Mouse (Mus musculus) G1E (cell line): ENCODE data around the gene Tnik. TPM values are rescaled to one million over a fixed set of nuclear protein-coding genes. Genes with fewer than 3 reads are reported as not detected.

Experiments used
- ATAC-seq: 2 replicates; pipeline ENCODE4 v1.8.0; 2016; ENCODE audit warnings: mild to moderate bottlenecking; ENCODE audit not compliant: insufficient number of reproducible peaks, poor library complexity, low FRiP score, severe bottlenecking; ENCODE audit errors: extremely low read depth
- DNase-seq: peaks from one replicate; pipeline ENCODE4 v3.0.0; 2012; ENCODE audit warnings: low spot score
- H3K27me3 ChIP-seq: 2 replicates; pipeline ENCODE4 v1.6.1; 2012; ENCODE audit warnings: mild to moderate bottlenecking, low read length, inconsistent platforms; ENCODE audit not compliant: insufficient read depth
- H3K36me3 ChIP-seq: replicated peaks from 2 replicates; pipeline ENCODE3; 2012; ENCODE audit warnings: mild to moderate bottlenecking, inconsistent platforms
- H3K4me1 ChIP-seq: 2 replicates; pipeline ENCODE4 v1.6.1; 2012; ENCODE audit warnings: low read depth, low read length, inconsistent platforms, mixed read lengths; ENCODE audit not compliant: insufficient read depth
- H3K4me3 ChIP-seq: 2 replicates; pipeline ENCODE4 v1.5.1; 2012; ENCODE audit warnings: low read depth, mild to moderate bottlenecking, inconsistent platforms, low read length, moderate library complexity, mixed read lengths
- H3K9me3 ChIP-seq: replicated peaks from 2 replicates; pipeline ENCODE4 v1.6.1; 2012; ENCODE audit warnings: inconsistent platforms
- CTCF ChIP-seq: IDR thresholded peaks from 2 replicates; pipeline ENCODE4 v1.5.1; 2012; ENCODE audit warnings: low read depth, low read length, inconsistent platforms, mixed read lengths
- GATA1 ChIP-seq: IDR thresholded peaks from 2 replicates; pipeline ENCODE4 v1.6.1; 2012; ENCODE audit warnings: borderline replicate concordance, low read length, inconsistent platforms, mixed read lengths
- GATA2 ChIP-seq: IDR thresholded peaks from 2 replicates; pipeline ENCODE4 v1.6.1; 2012; ENCODE audit warnings: low read depth, low read length, inconsistent platforms, borderline replicate concordance
- POLR2AphosphoS5 ChIP-seq: IDR thresholded peaks from 2 replicates; pipeline ENCODE4 v1.6.1; 2012; ENCODE audit warnings: low read depth, low read length, inconsistent platforms; ENCODE audit not compliant: insufficient replicate concordance
- TAL1 ChIP-seq: conservative IDR thresholded peaks from 2 replicates; pipeline ENCODE4 v1.6.1; 2012; ENCODE audit warnings: low read depth, low read length, inconsistent platforms, mixed read lengths
- polyA plus RNA-seq: library from polyadenylated mRNA; stranded (reverse); fragments of >175 nt; gene quantifications from 2 replicates; pipeline ENCODE4 v1.2.3, GENCODE M21; 2012
- total RNA-seq, 2 experiments: library from RNA; stranded (forward) in 1 of 2; stranded (reverse) in 1 of 2; fragments of 200-1000 nt in 1 of 2; fragments of >200 nt in 1 of 2; fragmentation: Nextera tagmentation in 1 of 2; gene quantifications; 2 replicates each; pipeline ENCODE4 v1.2.3; 2014 to 2017

Gene Tnik
- total and polyA plus RNA-seq, 3 experiments = 0.69 to 4.6 (median 1.1) TPM

GRCm38 (mm10) chr3:28317339-28317738 is 54.3 kb downstream of the Tnik start:
- Histone ChIP-seq H3K9me3 (no peaks in the 10 kb centered on the region), H3K27me3 (no peaks in the 10 kb centered on the region), H3K4me3 (no peak overlapping the region), H3K36me3 (no peaks in the 10 kb centered on the region), H3K4me1 (no peaks in the 10 kb centered on the region)
- DNase-seq = no peak
- ATAC-seq = no peak
- TF ChIP-seq TAL1 (no peak), GATA1 (no peak), CTCF (no peak), POLR2AphosphoS5 (no peak), GATA2 (no peak)

GRCm38 (mm10) chr3:28321635-28322034 is 58.6 kb downstream of the Tnik start:
- Histone ChIP-seq H3K4me3 (no peak overlapping the region), H3K36me3 (no peaks in the 10 kb centered on the region), H3K27me3 (no peaks in the 10 kb centered on the region), H3K4me1 (no peaks in the 10 kb centered on the region), H3K9me3 (no peaks in the 10 kb centered on the region)
- TF ChIP-seq TAL1 (no peak), CTCF (no peak), GATA1 (no peak), POLR2AphosphoS5 (no peak), GATA2 (no peak)
- DNase-seq (no peak), ATAC-seq (no peak)

- no peak for DNase-seq
- no peak overlapping the region for H3K4me3 ChIP-seq
- no peak for ATAC-seq
- no peaks in the 10 kb centered on the region for H3K36me3 ChIP-seq
- no peak for TF ChIP-seq TAL1
- TF ChIP-seq GATA2 = no peak
- no peak for TF ChIP-seq POLR2AphosphoS5
- TF ChIP-seq GATA1 = no peak
- no peak for TF ChIP-seq CTCF
- no peaks in the 10 kb centered on the region for H3K9me3 ChIP-seq
- H3K4me1 ChIP-seq = no peaks in the 10 kb centered on the region
- no peaks in the 10 kb centered on the region for H3K27me3 ChIP-seq
Measured at GRCm38 (mm10) chr3:28325613-28326233, 62.7 kb downstream of the Tnik start.

- H3K36me3 ChIP-seq = no peaks in the 10 kb centered on the region
- no peaks in the 10 kb centered on the region for H3K9me3 ChIP-seq
- no peak overlapping the region for H3K4me3 ChIP-seq
- H3K27me3 ChIP-seq = no peaks in the 10 kb centered on the region
- no peaks in the 10 kb centered on the region for H3K4me1 ChIP-seq
- DNase-seq = no peak
- TF ChIP-seq GATA1 = no peak
- no peak for TF ChIP-seq CTCF
- ATAC-seq = no peak
Measured at GRCm38 (mm10) chr3:28332316-28332715, 69.3 kb downstream of the Tnik start.

- TF ChIP-seq POLR2AphosphoS5 = no peak
- no peak for TF ChIP-seq GATA1
- TF ChIP-seq CTCF = no peak
- TF ChIP-seq GATA2 = no peak
- TF ChIP-seq TAL1 = no peak
- no peak for ATAC-seq
- Histone ChIP-seq H3K4me1 (no peaks in the 10 kb centered on the region), H3K4me3 (no peak overlapping the region), H3K27me3 (no peaks in the 10 kb centered on the region), H3K36me3 (no peaks in the 10 kb centered on the region), H3K9me3 (no peaks in the 10 kb centered on the region)
- DNase-seq = no peak
Measured at GRCm38 (mm10) chr3:28333869-28334268, 70.9 kb downstream of the Tnik start.

- no peak for DNase-seq
- no peak overlapping the region for H3K4me3 ChIP-seq
- H3K9me3 ChIP-seq = no peaks in the 10 kb centered on the region
- H3K36me3 ChIP-seq = no peaks in the 10 kb centered on the region
- TF ChIP-seq GATA2 (no peak), TAL1 (no peak), CTCF (no peak), GATA1 (no peak), POLR2AphosphoS5 (no peak)
- no peaks in the 10 kb centered on the region for H3K4me1 ChIP-seq
- no peak for ATAC-seq
- no peaks in the 10 kb centered on the region for H3K27me3 ChIP-seq
Measured at GRCm38 (mm10) chr3:28334547-28334946, 71.5 kb downstream of the Tnik start.

DNA sequence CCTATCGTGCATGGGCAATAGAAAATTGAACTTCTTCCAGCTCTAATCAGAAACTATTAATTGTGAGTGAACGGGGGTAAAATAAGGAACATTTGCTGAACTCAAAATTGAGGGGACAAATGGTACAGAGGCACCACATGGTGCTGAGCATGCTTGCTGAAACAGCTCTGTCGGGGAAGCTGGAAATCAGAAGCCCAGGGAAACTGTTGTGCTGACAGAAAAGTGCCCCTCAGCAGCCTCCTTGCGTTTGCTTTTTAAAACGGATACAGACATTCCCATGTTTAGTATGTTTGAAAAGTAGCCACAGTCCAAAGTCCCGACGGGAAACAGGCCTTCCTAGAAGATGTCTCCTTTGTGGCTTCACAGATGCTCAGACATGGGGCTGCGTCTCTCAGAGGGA is 77.1 kb downstream of the Tnik start:
- DNase-seq = no peak
- Histone ChIP-seq H3K27me3 (no peaks in the 10 kb centered on the region), H3K4me1 (no peaks in the 10 kb centered on the region), H3K36me3 (no peaks in the 10 kb centered on the region), H3K9me3 (no peaks in the 10 kb centered on the region), H3K4me3 (no peak overlapping the region)
- ATAC-seq = no peak
- no peak for TF ChIP-seq GATA2
- no peak for TF ChIP-seq CTCF
- no peak for TF ChIP-seq POLR2AphosphoS5
- no peak for TF ChIP-seq GATA1
- no peak for TF ChIP-seq TAL1
